Mouse (Mus musculus) intestine, embryonic 15.5 days (tissue): ENCODE measurements around the gene Cox4i2. TPM values are rescaled to one million over a fixed set of nuclear protein-coding genes. Genes with fewer than 3 reads are reported as not detected.
A peak's percentile ranks its signal among the peaks of the same experiment; 100 is the strongest.

Source experiments
- ATAC-seq: fragments of 200-750 bp; cut with Nextera tagmentation; 2 replicates; pipeline ENCODE4 v1.8.0; 2017; ENCODE audit warnings: moderate TSS enrichment, moderate library complexity
- H3K27ac ChIP-seq: fragments of 300-500 bp; sonication (generic); 2 replicates; pipeline ENCODE4 v1.5.1; 2015; ENCODE audit warnings: mild to moderate bottlenecking, inconsistent platforms
- H3K27me3 ChIP-seq: fragments of 300-500 bp; sonication (generic); replicated peaks from 2 replicates; pipeline ENCODE4 v1.6.1; 2015; ENCODE audit warnings: inconsistent platforms
- H3K36me3 ChIP-seq: fragments of 300-500 bp; sonication (generic); 2 replicates; pipeline ENCODE4 v1.6.1; 2015; ENCODE audit warnings: inconsistent platforms
- H3K4me1 ChIP-seq: fragments of 300-500 bp; sonication (generic); replicated peaks from 2 replicates; pipeline ENCODE4 v1.6.1; 2015; ENCODE audit warnings: inconsistent platforms
- H3K4me2 ChIP-seq: fragments of 300-500 bp; sonication (generic); replicated peaks from 2 replicates; pipeline ENCODE4 v1.6.1; 2015; ENCODE audit warnings: mild to moderate bottlenecking, inconsistent platforms
- H3K4me3 ChIP-seq: fragments of 300-500 bp; sonication (generic); replicated peaks from 2 replicates; pipeline ENCODE4 v1.5.1; 2015; ENCODE audit warnings: inconsistent platforms
- H3K9ac ChIP-seq: fragments of 300-500 bp; sonication (generic); 2 replicates; pipeline ENCODE4 v1.6.1; 2015; ENCODE audit warnings: inconsistent platforms
- H3K9me3 ChIP-seq: fragments of 300-500 bp; sonication (generic); 2 replicates; pipeline ENCODE4 v1.6.1; 2016; ENCODE audit warnings: inconsistent platforms
- WGBS: fragments of 180-500 bp; shearing (Covaris S2); methylation state at CpG from one replicate; pipeline ENCODE4 v1.1.7; 2015; 5-methylcytosine and 5-hydroxymethylcytosine counted together
- polyA plus RNA-seq: library from polyadenylated mRNA; unstranded; fragments of >200 nt; fragmentation: Nextera tagmentation; extraction: Ambion mirVana; gene quantifications from 2 replicates; pipeline ENCODE4 v1.2.1, GENCODE M21; 2015

The Cox4i2 gene
- polyA plus RNA-seq, 1 experiment from 2014 or later: 12.2 TPM

- peak overlapping the region; percentile 76 for H3K4me3 ChIP-seq
- WGBS: under 1% methylated on average over 22 of the region's 22 CpGs
- peaks cover 50% of the 10 kb centered on the region for H3K4me1 ChIP-seq
- peak overlapping the region; percentile 95 for H3K27ac ChIP-seq
- H3K36me3 ChIP-seq: no peaks in the 10 kb centered on the region
- no peaks in the 10 kb centered on the region for H3K9me3 ChIP-seq
- H3K9ac ChIP-seq: peak overlapping the region; percentile 87
- no peak for ATAC-seq
- H3K4me2 ChIP-seq: peak overlapping the region; percentile 86
- no peaks in the 10 kb centered on the region for H3K27me3 ChIP-seq
These were observed 17.2 kb upstream of the Cox4i2 start for GRCm38 (mm10) chr2:152736748-152737147.

- H3K4me2 ChIP-seq: peak overlapping the region; percentile 86
- peak overlapping the region; percentile 76 for H3K4me3 ChIP-seq
- no peaks in the 10 kb centered on the region for H3K27me3 ChIP-seq
- no peaks in the 10 kb centered on the region for H3K9me3 ChIP-seq
- no peak for ATAC-seq
- H3K9ac ChIP-seq: peak overlapping the region; percentile 87
- H3K36me3 ChIP-seq: no peaks in the 10 kb centered on the region
- peaks cover 53% of the 10 kb centered on the region for H3K4me1 ChIP-seq
- 20% methylated on average over 10 of the region's 10 CpGs for WGBS
- H3K27ac ChIP-seq: peak overlapping the region; percentile 93
These were observed 16.4 kb upstream of the Cox4i2 start for GRCm38 (mm10) chr2:152737306-152738221.

GRCm38 (mm10) chr2:152738341-152738740 lies 15.6 kb upstream of the Cox4i2 start:
- ATAC-seq: no peak
- no peaks in the 10 kb centered on the region for H3K27me3 ChIP-seq
- no peaks in the 10 kb centered on the region for H3K9me3 ChIP-seq
- peak overlapping the region; percentile 86 for H3K4me2 ChIP-seq
- peak overlapping the region; percentile 76 for H3K4me3 ChIP-seq
- H3K4me1 ChIP-seq: peaks cover 49% of the 10 kb centered on the region
- H3K36me3 ChIP-seq: no peaks in the 10 kb centered on the region
- peak overlapping the region; percentile 87 for H3K9ac ChIP-seq
- peak overlapping the region; percentile 93 for H3K27ac ChIP-seq
- WGBS: 46% methylated on average over 2 of the region's 2 CpGs

- WGBS: 1% methylated on average over 35 of the region's 36 CpGs
- peak overlapping the region; percentile 86 for H3K4me2 ChIP-seq
- peak overlapping the region; percentile 93 for H3K27ac ChIP-seq
- H3K36me3 ChIP-seq: no peaks in the 10 kb centered on the region
- H3K4me3 ChIP-seq: peak overlapping the region; percentile 76
- peak overlapping the region; percentile 2; the same call in 1 of the 2 replicates for H3K9ac ChIP-seq
- peak; percentile 73 for ATAC-seq
- H3K27me3 ChIP-seq: no peaks in the 10 kb centered on the region
- peaks cover 40% of the 10 kb centered on the region for H3K4me1 ChIP-seq
- no peaks in the 10 kb centered on the region for H3K9me3 ChIP-seq
These were observed 14.7 kb upstream of the Cox4i2 start for GRCm38 (mm10) chr2:152739031-152739841.

- peak overlapping the region; percentile 93 for H3K27ac ChIP-seq
- peak overlapping the region; percentile 86 for H3K4me2 ChIP-seq
- no peaks in the 10 kb centered on the region for H3K27me3 ChIP-seq
- peaks cover 36% of the 10 kb centered on the region for H3K4me1 ChIP-seq
- no peak overlapping the region for H3K9ac ChIP-seq
- H3K9me3 ChIP-seq: no peaks in the 10 kb centered on the region
- WGBS: 11% methylated on average over 3 of the region's 3 CpGs
- H3K36me3 ChIP-seq: no peaks in the 10 kb centered on the region
- H3K4me3 ChIP-seq: no peak overlapping the region
- peak; percentile 74 for ATAC-seq
These were observed 14.1 kb upstream of the Cox4i2 start for GRCm38 (mm10) chr2:152739842-152740260.

GRCm38 (mm10) chr2:152740490-152740889 lies 13.5 kb upstream of the Cox4i2 start:
- Histone ChIP-seq H3K4me1 (peaks cover 36% of the 10 kb centered on the region), H3K9me3 (no peaks in the 10 kb centered on the region), H3K27ac (peak overlapping the region; percentile 93), H3K9ac (no peak overlapping the region), H3K36me3 (no peaks in the 10 kb centered on the region), H3K27me3 (no peaks in the 10 kb centered on the region), H3K4me3 (no peak overlapping the region), H3K4me2 (peak overlapping the region; percentile 86; the same call in 1 of the 2 replicates)
- 61% methylated on average over 5 of the region's 5 CpGs for WGBS
- no peak for ATAC-seq

GRCm38 (mm10) chr2:152741153-152742041 lies 12.6 kb upstream of the Cox4i2 start:
- peak overlapping the region; percentile 46 for H3K4me2 ChIP-seq
- ATAC-seq: peak; percentile 77
- H3K36me3 ChIP-seq: no peaks in the 10 kb centered on the region
- no peak overlapping the region for H3K4me3 ChIP-seq
- H3K27me3 ChIP-seq: no peaks in the 10 kb centered on the region
- peak overlapping the region; percentile 93 for H3K27ac ChIP-seq
- peaks cover 36% of the 10 kb centered on the region for H3K4me1 ChIP-seq
- 26% methylated on average over 14 of the region's 14 CpGs for WGBS
- no peaks in the 10 kb centered on the region for H3K9me3 ChIP-seq
- no peak overlapping the region; the same call in 1 of the 2 replicates for H3K9ac ChIP-seq

- H3K9ac ChIP-seq: no peak overlapping the region
- H3K9me3 ChIP-seq: no peaks in the 10 kb centered on the region
- WGBS: 27% methylated on average over 10 of the region's 10 CpGs
- peak overlapping the region; percentile 46; the same call in 1 of the 2 replicates for H3K4me2 ChIP-seq
- no peaks in the 10 kb centered on the region for H3K27me3 ChIP-seq
- H3K27ac ChIP-seq: peak overlapping the region; percentile 93
- H3K36me3 ChIP-seq: no peaks in the 10 kb centered on the region
- ATAC-seq: no peak
- peaks cover 36% of the 10 kb centered on the region for H3K4me1 ChIP-seq
- no peak overlapping the region for H3K4me3 ChIP-seq
These were observed 11.5 kb upstream of the Cox4i2 start for GRCm38 (mm10) chr2:152742435-152742834.

GRCm38 (mm10) chr2:152756474-152757393 lies 2.8 kb downstream of the Cox4i2 start:
- WGBS: 77% methylated on average over 17 of the region's 17 CpGs
- ATAC-seq: no peak
- no peaks in the 10 kb centered on the region for H3K27me3 ChIP-seq

GRCm38 (mm10) chr2:152757478-152757877 lies 3.5 kb downstream of the Cox4i2 start:
- no peak overlapping the region for H3K9ac ChIP-seq
- no peaks in the 10 kb centered on the region for H3K27me3 ChIP-seq
- no peak overlapping the region for H3K27ac ChIP-seq
- no peak for ATAC-seq
- no peak overlapping the region for H3K4me3 ChIP-seq
- no peaks in the 10 kb centered on the region for H3K36me3 ChIP-seq
- no peaks in the 10 kb centered on the region for H3K9me3 ChIP-seq
- 44% methylated on average over 2 of the region's 2 CpGs for WGBS
- H3K4me2 ChIP-seq: no peak overlapping the region
- H3K4me1 ChIP-seq: peaks cover 10% of the 10 kb centered on the region; the same call in 1 of the 2 replicates

More at GRCm38 (mm10) chr2:152756474-152757393, 2.8 kb downstream of the Cox4i2 start:
- no peak overlapping the region for H3K4me2 ChIP-seq
- H3K4me1 ChIP-seq: peaks cover 10% of the 10 kb centered on the region; the same call in 1 of the 2 replicates
- no peak overlapping the region for H3K4me3 ChIP-seq
- H3K27ac ChIP-seq: no peak overlapping the region
- H3K36me3 ChIP-seq: no peaks in the 10 kb centered on the region
- no peak overlapping the region for H3K9ac ChIP-seq
- H3K9me3 ChIP-seq: no peaks in the 10 kb centered on the region
